Comparison of ENCODE assay signal across 30 mouse cellular contexts in genomic region chr19:30406943-30407342, GRCm38 (mm10).
A peak's percentile ranks its signal among the peaks of the same experiment; 100 is the strongest.
DNase-seq lines count a peak whose midpoint lies in the region; ATAC-seq and TF ChIP-seq lines count a peak whose summit lies in the region.
"Had no signal": no experiment of that assay in that cellular context is flagged by ENCODE, and none has a peak within 500 bp of the region (broad histone marks: within the 10 kb centered on the region; RNA-seq: fewer than 3 reads in every experiment).

No protein-coding gene starts in this region.

- H3K4me1 ChIP-seq in kidney, postnatal 0 days (replicated peaks; ENCODE audit: insufficient read depth, low read length) = no peaks in the 10 kb centered on the region
- H3K4me1 ChIP-seq in hindbrain, embryonic 10.5 days (replicated peaks) = no peaks in the 10 kb centered on the region
- H3K4me1 ChIP-seq: embryonic facial prominence, embryonic 15.5 days; forebrain, embryonic 12.5 days; hindbrain, embryonic 13.5 days; limb, embryonic 13.5 days; lung, embryonic 15.5 days; neural tube, embryonic 15.5 days; stomach, embryonic 15.5 days had no signal

- WGBS in kidney, postnatal 0 days = 59% methylated on average over 6 of the region's 6 CpGs
- WGBS in hindbrain, embryonic 10.5 days = 82% methylated on average over 6 of the region's 6 CpGs

- ATAC-seq in kidney, postnatal 0 days (replicated peaks; ENCODE audit: low FRiP score, low read depth) = peak; percentile 78
- no peak for ATAC-seq in megakaryocyte, adult 5-6 weeks (ENCODE audit: poor library complexity, severe bottlenecking)
- ATAC-seq in CD4-positive, CD25-positive, alpha-beta regulatory T cell, adult 4 months = no peak
- ATAC-seq: intestine, embryonic 16.5 days had no signal

- no peak overlapping the region for H3K27ac ChIP-seq in kidney, postnatal 0 days
- no peak overlapping the region for H3K27ac ChIP-seq in hindbrain, embryonic 10.5 days
- H3K27ac ChIP-seq: embryonic facial prominence, embryonic 10.5 days; embryonic facial prominence, embryonic 15.5 days; forebrain, embryonic 12.5 days; hindbrain, embryonic 13.5 days; left cerebral cortex, adult 2 months; limb, embryonic 13.5 days; lung, embryonic 15.5 days; neural tube, embryonic 15.5 days; stomach, embryonic 15.5 days had no signal

- no peaks in the 10 kb centered on the region for H3K27me3 ChIP-seq in kidney, postnatal 0 days (ENCODE audit: insufficient read depth, low read length)
- H3K27me3 ChIP-seq in hindbrain, embryonic 10.5 days (ENCODE audit: insufficient read depth, poor library complexity, severe bottlenecking) = no peaks in the 10 kb centered on the region
- H3K27me3 ChIP-seq: embryonic facial prominence, embryonic 15.5 days; forebrain, embryonic 12.5 days; hindbrain, embryonic 13.5 days; limb, embryonic 13.5 days; lung, embryonic 15.5 days; neural tube, embryonic 15.5 days; stomach, embryonic 15.5 days had no signal

- H3K9ac ChIP-seq in kidney, postnatal 0 days (ENCODE audit: low read depth, low read length) = no peak overlapping the region
- H3K9ac ChIP-seq: embryonic facial prominence, embryonic 15.5 days; forebrain, embryonic 12.5 days; hindbrain, embryonic 13.5 days; limb, embryonic 13.5 days; lung, embryonic 15.5 days; neural tube, embryonic 15.5 days; stomach, embryonic 15.5 days had no signal

- no peak overlapping the region; the same call in 1 of the 2 replicates for H3K4me2 ChIP-seq in kidney, postnatal 0 days (ENCODE audit: low read length)
- H3K4me2 ChIP-seq: embryonic facial prominence, embryonic 15.5 days; forebrain, embryonic 12.5 days; hindbrain, embryonic 13.5 days; limb, embryonic 13.5 days; liver, embryonic 11.5 days; lung, embryonic 15.5 days; neural tube, embryonic 15.5 days; stomach, embryonic 15.5 days had no signal

- TF ChIP-seq CTCF in brain, embryonic 14.5 days (IDR thresholded peaks at IDR 0.05; ENCODE audit: borderline replicate concordance, extremely low read depth, insufficient read depth, insufficient read length) = no peak
- no peak for TF ChIP-seq CTCF in kidney, postnatal 0 days (IDR thresholded peaks at IDR 0.05; ENCODE audit: low read depth)

- H3K4me3 ChIP-seq in kidney, postnatal 0 days (replicated peaks; ENCODE audit: low read depth, low read length) = no peak overlapping the region
- H3K4me3 ChIP-seq in hindbrain, embryonic 10.5 days = no peak overlapping the region
- H3K4me3 ChIP-seq: embryonic facial prominence, embryonic 10.5 days; embryonic facial prominence, embryonic 15.5 days; forebrain, embryonic 12.5 days; hindbrain, embryonic 13.5 days; left cerebral cortex, adult 2 months; limb, embryonic 13.5 days; lung, embryonic 15.5 days; neural tube, embryonic 15.5 days; stomach, embryonic 15.5 days had no signal

- no peaks in the 10 kb centered on the region for H3K36me3 ChIP-seq in kidney, postnatal 0 days (ENCODE audit: insufficient read depth, low read length)
- H3K36me3 ChIP-seq in hindbrain, embryonic 10.5 days = no peaks in the 10 kb centered on the region
- H3K36me3 ChIP-seq: embryonic facial prominence, embryonic 10.5 days; embryonic facial prominence, embryonic 15.5 days; forebrain, embryonic 12.5 days; G1E; hindbrain, embryonic 13.5 days; limb, embryonic 13.5 days; lung, embryonic 15.5 days; neural tube, embryonic 15.5 days; stomach, embryonic 15.5 days had no signal

- no peak for TF ChIP-seq POLR2A in brain, embryonic 14.5 days (IDR thresholded peaks at IDR 0.05; ENCODE audit: borderline replicate concordance, extremely low read depth, insufficient read depth, insufficient read length, poor library complexity, severe bottlenecking)

- DNase-seq in brain, embryonic 14.5 days (ENCODE audit: low read depth) = peak; percentile 10
- peak; percentile 2 for DNase-seq in kidney, adult 8-10 months
- no peak for DNase-seq in kidney, postnatal 0 days (ENCODE audit: low spot score)
- DNase-seq in left cerebral cortex, postnatal 36 days (ENCODE audit: low spot score in 2 of 2) = no peak
- no peak for DNase-seq in hindbrain, embryonic 10.5 days (ENCODE audit: low spot score)
- DNase-seq: adrenal gland, postnatal 25 days; B cell, adult 2 months; cerebellum, adult 2 months; cerebellum, postnatal 14 days; gastrocnemius, postnatal 14 days; heart, postnatal 36 days; lung, postnatal 36 days; midbrain, embryonic 14.5 days; retina, postnatal 1 day; right cerebral cortex, postnatal 25 days; thymus, postnatal 14 days had no signal

- no peaks in the 10 kb centered on the region for H3K9me3 ChIP-seq in kidney, postnatal 0 days (replicated peaks; ENCODE audit: low read length)
- H3K9me3 ChIP-seq in hindbrain, embryonic 10.5 days = no peaks in the 10 kb centered on the region
- H3K9me3 ChIP-seq: embryonic facial prominence, embryonic 10.5 days; embryonic facial prominence, embryonic 15.5 days; forebrain, embryonic 12.5 days; G1E; hindbrain, embryonic 13.5 days; limb, embryonic 13.5 days; lung, embryonic 15.5 days; neural tube, embryonic 15.5 days; stomach, embryonic 15.5 days had no signal

- intact Hi-C loops in left cerebral cortex, postnatal 36 days (cut with DNase I) = no loop called here

Comparison
In these comparisons a context has a peak if more than half of its experiments do, and no peak if none do; other contexts are left out.
1. DNase-seq: peak in brain, embryonic 14.5 days (single experiment) and kidney, adult 8-10 months (2 of 2); none in kidney, postnatal 0 days (single experiment), left cerebral cortex, postnatal 36 days (0 of 2) and hindbrain, embryonic 10.5 days (single experiment).